Mouse (Mus musculus): ENCODE measurements at regions not wholly inside any gene's neighbourhood (a gene's known extent, or its start where the extent isn't known, plus 50 kb on each side); places are given as distances from the start of the nearest gene placed in this dataset.

- no peak for DNase-seq (ENCODE audit: low spot score in 2 of 2)
These were observed 91.5 kb upstream of the Cdkn2b start for GRCm38 (mm10) chr4:89402324-89402723.

GRCm38 (mm10) chr4:89401696-89402095, 90.9 kb upstream of the Cdkn2b start:
- no peak for DNase-seq (ENCODE audit: low spot score in 2 of 2)

GRCm38 (mm10) chr4:89400342-89400741, 89.5 kb upstream of the Cdkn2b start:
- no peak for DNase-seq (ENCODE audit: low spot score in 2 of 2)

GRCm38 (mm10) chr4:89399277-89399676, 88.4 kb upstream of the Cdkn2b start:
- DNase-seq (ENCODE audit: low spot score in 2 of 2), result no peak

- DNase-seq (ENCODE audit: low spot score in 2 of 2), result no peak
These were observed 85.2 kb upstream of the Cdkn2b start for GRCm38 (mm10) chr4:89396020-89396419.

GRCm38 (mm10) chr4:89395336-89395735, 84.5 kb upstream of the Cdkn2b start:
- DNase-seq (ENCODE audit: low spot score in 2 of 2), result no peak

GRCm38 (mm10) chr4:89393251-89393711, 82.4 kb upstream of the Cdkn2b start:
- DNase-seq (ENCODE audit: low spot score in 2 of 2), result no peak

- DNase-seq (ENCODE audit: low spot score in 2 of 2), result no peak
These were observed 82.0 kb upstream of the Cdkn2b start for GRCm38 (mm10) chr4:89392791-89393190.

- DNase-seq (ENCODE audit: low spot score in 2 of 2), result no peak
These were observed 80.8 kb upstream of the Cdkn2b start for GRCm38 (mm10) chr4:89391463-89392308.

GRCm38 (mm10) chr4:89383548-89383947, 72.7 kb upstream of the Cdkn2b start:
- no peak for DNase-seq (ENCODE audit: low spot score in 2 of 2)

GRCm38 (mm10) chr4:89382434-89382976, 71.7 kb upstream of the Cdkn2b start:
- DNase-seq (ENCODE audit: low spot score in 2 of 2), result no peak

GRCm38 (mm10) chr4:89381763-89382162, 70.9 kb upstream of the Cdkn2b start:
- no peak for DNase-seq (ENCODE audit: low spot score in 2 of 2)

- DNase-seq (ENCODE audit: low spot score in 2 of 2), result no peak
These were observed 70.2 kb upstream of the Cdkn2b start for GRCm38 (mm10) chr4:89381077-89381476.

GRCm38 (mm10) chr4:89380330-89380945, 69.6 kb upstream of the Cdkn2b start:
- no peak for DNase-seq (ENCODE audit: low spot score in 2 of 2)

- DNase-seq (ENCODE audit: low spot score in 2 of 2), result no peak
These were observed 68.9 kb upstream of the Cdkn2b start for GRCm38 (mm10) chr4:89379622-89380329.

GRCm38 (mm10) chr4:89372631-89373030, 61.8 kb upstream of the Cdkn2b start:
- no peak for DNase-seq (ENCODE audit: low spot score in 2 of 2)

GRCm38 (mm10) chr4:89368850-89369524, 58.1 kb upstream of the Cdkn2b start:
- DNase-seq (ENCODE audit: low spot score in 2 of 2), result no peak

- DNase-seq (ENCODE audit: low spot score in 2 of 2), result no peak
These were observed 55.8 kb upstream of the Cdkn2b start for GRCm38 (mm10) chr4:89366581-89367141.

GRCm38 (mm10) chr4:89365875-89366274, 55.0 kb upstream of the Cdkn2b start:
- DNase-seq (ENCODE audit: low spot score in 2 of 2), result no peak

GRCm38 (mm10) chr4:89363150-89363683, 52.4 kb upstream of the Cdkn2b start:
- DNase-seq (ENCODE audit: low spot score in 2 of 2), result no peak

All from adrenal gland, postnatal 4 days (tissue).